Mouse (Mus musculus) ES-Bruce4 (cell line): ENCODE results near the gene Trp53bp1. TPM values are rescaled to one million over a fixed set of nuclear protein-coding genes. Genes with fewer than 3 reads are reported as not detected.
A peak's percentile ranks its signal among the peaks of the same experiment; 100 is the strongest.

Experiments
- H3K27ac ChIP-seq: 2 replicates; pipeline ENCODE4 v1.5.1; 2012; ENCODE audit warnings: low read length, inconsistent platforms; ENCODE audit not compliant: insufficient read depth
- H3K27me3 ChIP-seq: 2 replicates; pipeline ENCODE4 v1.6.1; 2012; ENCODE audit warnings: mild to moderate bottlenecking, low read length, inconsistent platforms; ENCODE audit not compliant: control insufficient read depth, poor library complexity, insufficient read depth, severe bottlenecking
- H3K36me3 ChIP-seq: 2 replicates; pipeline ENCODE4 v1.6.1; 2012; ENCODE audit warnings: inconsistent platforms, mild to moderate bottlenecking, low read length, moderate library complexity; ENCODE audit not compliant: control insufficient read depth, poor library complexity, insufficient read depth, severe bottlenecking
- H3K4me1 ChIP-seq: one replicate; pipeline ENCODE4 v1.8.1; 2011; ENCODE audit warnings: low read length; ENCODE audit not compliant: control insufficient read depth, insufficient read depth
- H3K4me3 ChIP-seq: 2 replicates; pipeline ENCODE4 v1.5.1; 2011; ENCODE audit warnings: low read depth, mild to moderate bottlenecking, low read length
- H3K9ac ChIP-seq: 2 replicates; pipeline ENCODE4 v1.6.1; 2012; ENCODE audit warnings: low read depth, mild to moderate bottlenecking, inconsistent platforms; ENCODE audit not compliant: poor library complexity, severe bottlenecking
- H3K9me3 ChIP-seq: replicated peaks from 2 replicates; pipeline ENCODE4 v1.6.1; 2012; ENCODE audit warnings: mild to moderate bottlenecking, low read length, inconsistent platforms; ENCODE audit not compliant: control insufficient read depth, poor library complexity, insufficient read depth, severe bottlenecking
- CTCF ChIP-seq: IDR thresholded peaks from one replicate; pipeline ENCODE4 v1.8.1; 2011; ENCODE audit warnings: low read depth, low read length
- EP300 ChIP-seq: IDR thresholded peaks from 2 replicates; pipeline ENCODE4 v1.6.1; 2011; ENCODE audit warnings: low read depth, low read length; ENCODE audit not compliant: insufficient read depth
- POLR2A ChIP-seq: IDR thresholded peaks from one replicate; pipeline ENCODE4 v1.8.1; 2011; ENCODE audit warnings: low read length; ENCODE audit not compliant: insufficient read depth
- polyA plus RNA-seq: library from polyadenylated mRNA; stranded (reverse); fragments of >200 nt; gene quantifications from 2 replicates; pipeline ENCODE4 v1.2.4, GENCODE M21; 2011; ENCODE audit warnings: low read depth; ENCODE audit not compliant: missing spikeins, insufficient read depth, insufficient read length

Gene Trp53bp1
- polyA plus RNA-seq, 1 experiment = 76.2 TPM

- Histone ChIP-seq H3K4me3 (no peak overlapping the region), H3K36me3 (no peaks in the 10 kb centered on the region), H3K27ac (no peak overlapping the region), H3K9me3 (no peaks in the 10 kb centered on the region), H3K27me3 (no peaks in the 10 kb centered on the region), H3K9ac (no peak overlapping the region), H3K4me1 (peaks cover 15% of the 10 kb centered on the region)
- TF ChIP-seq CTCF (no peak), POLR2A (no peak), EP300 (no peak)
Observed at GRCm38 (mm10) chr2:121297701-121298100, 26.5 kb upstream of the Trp53bp1 start.

GRCm38 (mm10) chr2:121296754-121297231 is 25.6 kb upstream of the Trp53bp1 start:
- Histone ChIP-seq H3K9ac (no peak overlapping the region), H3K4me3 (no peak overlapping the region), H3K36me3 (no peaks in the 10 kb centered on the region), H3K27me3 (no peaks in the 10 kb centered on the region), H3K4me1 (peaks cover 15% of the 10 kb centered on the region), H3K27ac (no peak overlapping the region), H3K9me3 (no peaks in the 10 kb centered on the region)
- TF ChIP-seq CTCF (no peak), EP300 (no peak), POLR2A (no peak)

- H3K9me3 ChIP-seq = no peaks in the 10 kb centered on the region
- H3K27ac ChIP-seq = no peak overlapping the region
- no peaks in the 10 kb centered on the region for H3K27me3 ChIP-seq
- H3K9ac ChIP-seq = no peak overlapping the region
- peaks cover 12% of the 10 kb centered on the region for H3K4me1 ChIP-seq
- H3K36me3 ChIP-seq = no peaks in the 10 kb centered on the region
- peak overlapping the region; percentile 34 for H3K4me3 ChIP-seq
- TF ChIP-seq CTCF (no peak), EP300 (no peak), POLR2A (no peak)
Observed at GRCm38 (mm10) chr2:121295608-121296571, 24.7 kb upstream of the Trp53bp1 start.

GRCm38 (mm10) chr2:121294753-121295607 is 23.8 kb upstream of the Trp53bp1 start:
- Histone ChIP-seq H3K4me1 (peaks cover 12% of the 10 kb centered on the region), H3K36me3 (no peaks in the 10 kb centered on the region), H3K27me3 (no peaks in the 10 kb centered on the region), H3K9me3 (no peaks in the 10 kb centered on the region), H3K27ac (peak overlapping the region; percentile 61), H3K4me3 (peak overlapping the region; percentile 34), H3K9ac (no peak overlapping the region)
- no peak for TF ChIP-seq EP300
- TF ChIP-seq CTCF = no peak
- TF ChIP-seq POLR2A = no peak

GRCm38 (mm10) chr2:121294182-121294581 is 23.0 kb upstream of the Trp53bp1 start:
- no peaks in the 10 kb centered on the region for H3K9me3 ChIP-seq
- H3K27ac ChIP-seq = peak overlapping the region; percentile 61
- no peaks in the 10 kb centered on the region for H3K36me3 ChIP-seq
- peak; percentile 89 for TF ChIP-seq EP300
- no peak for TF ChIP-seq CTCF
- TF ChIP-seq POLR2A = no peak
- peaks cover 12% of the 10 kb centered on the region for H3K4me1 ChIP-seq
- H3K27me3 ChIP-seq = no peaks in the 10 kb centered on the region
- no peak overlapping the region for H3K9ac ChIP-seq
- peak overlapping the region; percentile 28; the same call in 1 of the 2 replicates for H3K4me3 ChIP-seq
